ENCODE assay signal across 23 mouse cellular contexts in genomic region chr9:16074664-16075063, GRCm38 (mm10).
A peak's percentile ranks its signal among the peaks of the same experiment; 100 is the strongest.
DNase-seq lines count a peak whose midpoint lies in the region; ATAC-seq lines count a peak whose summit lies in the region.
"Had no signal": no experiment of that assay in that cellular context is flagged by ENCODE, and none has a peak within 500 bp of the region (broad histone marks: within the 10 kb centered on the region; RNA-seq: fewer than 3 reads in every experiment).

No protein-coding gene starts in this region.

- no peak overlapping the region for H3K27ac ChIP-seq in midbrain, embryonic 11.5 days (ENCODE audit: low read depth, low read length)
- no peak overlapping the region for H3K27ac ChIP-seq in midbrain, embryonic 16.5 days (ENCODE audit: low read length)
- no peak overlapping the region for H3K27ac ChIP-seq in forebrain, embryonic 14.5 days (ENCODE audit: low read depth, low read length)
- H3K27ac ChIP-seq: embryonic facial prominence, embryonic 12.5 days; gastrocnemius, adult 2 months; hindbrain, embryonic 15.5 days; intestine, embryonic 15.5 days; limb, embryonic 10.5 days; liver, embryonic 15.5 days; lung, embryonic 15.5 days; stomach, postnatal 0 days had no signal

- DNase-seq in embryo, embryonic 10.5 days (ENCODE audit: low spot score) = peak; percentile 21
- no peak for DNase-seq in embryo, embryonic 11 days
- DNase-seq in midbrain, embryonic 11.5 days (ENCODE audit: low spot score, missing footprints) = peak; percentile 87
- DNase-seq in forebrain, embryonic 14.5 days (ENCODE audit: low spot score) = peak; percentile 45
- DNase-seq in telencephalon, adult 2 months (ENCODE audit: low read depth, low spot score) = peak; percentile 2
- DNase-seq in left cerebral cortex, postnatal 10 days (ENCODE audit: extremely low spot score in 1 of 2, low spot score in 2 of 2) = no peak
- DNase-seq: cerebellum, adult 18-20 months; gastrocnemius, adult 2 months; heart, postnatal 4 days; kidney, adult 8-10 months; kidney, postnatal 10 days; liver; lung, postnatal 36 days; right cerebral cortex, postnatal 14 days had no signal

- intact Hi-C loops in left cerebral cortex, postnatal 10 days (cut with DNase I) = no loop called here

- H3K4me3 ChIP-seq in midbrain, embryonic 11.5 days (ENCODE audit: low read depth, low read length) = no peak overlapping the region
- H3K4me3 ChIP-seq in midbrain, embryonic 16.5 days (ENCODE audit: low read depth, low read length) = no peak overlapping the region
- H3K4me3 ChIP-seq in forebrain, embryonic 14.5 days (ENCODE audit: low read depth, low read length) = no peak overlapping the region
- H3K4me3 ChIP-seq: embryonic facial prominence, embryonic 12.5 days; gastrocnemius, adult 2 months; hindbrain, embryonic 15.5 days; intestine, embryonic 15.5 days; limb, embryonic 10.5 days; liver, embryonic 15.5 days; lung, embryonic 15.5 days had no signal

- no peaks in the 10 kb centered on the region for H3K27me3 ChIP-seq in midbrain, embryonic 11.5 days (ENCODE audit: control insufficient read depth, insufficient read depth, low read length)
- no peaks in the 10 kb centered on the region for H3K27me3 ChIP-seq in midbrain, embryonic 16.5 days (ENCODE audit: control insufficient read depth, insufficient read depth, low read depth, low read length)
- H3K27me3 ChIP-seq in forebrain, embryonic 14.5 days (replicated peaks; ENCODE audit: control insufficient read depth, insufficient read depth, low read length) = no peaks in the 10 kb centered on the region
- H3K27me3 ChIP-seq: embryonic facial prominence, embryonic 12.5 days; hindbrain, embryonic 15.5 days; intestine, embryonic 15.5 days; liver, embryonic 15.5 days; lung, embryonic 15.5 days had no signal

- no peaks in the 10 kb centered on the region for H3K36me3 ChIP-seq in midbrain, embryonic 11.5 days (ENCODE audit: control insufficient read depth, insufficient read depth, low read length)
- H3K36me3 ChIP-seq in midbrain, embryonic 16.5 days (ENCODE audit: control insufficient read depth, insufficient read depth, low read length) = no peaks in the 10 kb centered on the region
- no peaks in the 10 kb centered on the region for H3K36me3 ChIP-seq in forebrain, embryonic 14.5 days (ENCODE audit: control insufficient read depth, insufficient read depth, low read length)
- H3K36me3 ChIP-seq: embryonic facial prominence, embryonic 12.5 days; hindbrain, embryonic 15.5 days; intestine, embryonic 15.5 days; limb, embryonic 10.5 days; liver, embryonic 15.5 days; lung, embryonic 15.5 days had no signal

- H3K4me2 ChIP-seq in midbrain, embryonic 11.5 days = no peak overlapping the region
- H3K4me2 ChIP-seq in midbrain, embryonic 16.5 days (ENCODE audit: low read length) = no peak overlapping the region
- H3K4me2 ChIP-seq in forebrain, embryonic 14.5 days (ENCODE audit: low read length) = no peak overlapping the region
- H3K4me2 ChIP-seq: embryonic facial prominence, embryonic 12.5 days; hindbrain, embryonic 15.5 days; intestine, embryonic 15.5 days; liver, embryonic 15.5 days; lung, embryonic 15.5 days had no signal

- no peak overlapping the region for H3K9ac ChIP-seq in midbrain, embryonic 11.5 days (ENCODE audit: low read length)
- no peak overlapping the region for H3K9ac ChIP-seq in midbrain, embryonic 16.5 days (ENCODE audit: low read depth, low read length)
- no peak overlapping the region for H3K9ac ChIP-seq in forebrain, embryonic 14.5 days (ENCODE audit: low read length)
- H3K9ac ChIP-seq: embryonic facial prominence, embryonic 12.5 days; hindbrain, embryonic 15.5 days; intestine, embryonic 15.5 days; liver, embryonic 15.5 days; lung, embryonic 15.5 days had no signal

- ATAC-seq in midbrain, embryonic 11.5 days (ENCODE audit: low FRiP score) = peak; percentile 63
- no peak for ATAC-seq in midbrain, embryonic 16.5 days
- peak; percentile 58; the same call in 1 of the 2 replicates for ATAC-seq in forebrain, embryonic 14.5 days
- ATAC-seq: CD4-positive, CD25-positive, alpha-beta regulatory T cell, adult 4 months; intestine, embryonic 15.5 days had no signal

- H3K4me1 ChIP-seq in midbrain, embryonic 11.5 days (ENCODE audit: control insufficient read depth, insufficient read depth, low read length) = peaks cover 13% of the 10 kb centered on the region
- peaks cover 13% of the 10 kb centered on the region for H3K4me1 ChIP-seq in midbrain, embryonic 16.5 days (ENCODE audit: control insufficient read depth, insufficient read depth, low read length)
- peaks cover 12% of the 10 kb centered on the region for H3K4me1 ChIP-seq in forebrain, embryonic 14.5 days (ENCODE audit: control insufficient read depth, insufficient read depth, low read length)
- H3K4me1 ChIP-seq: embryonic facial prominence, embryonic 12.5 days; intestine, embryonic 15.5 days; limb, embryonic 10.5 days; liver, embryonic 15.5 days; lung, embryonic 15.5 days had no signal

- no peaks in the 10 kb centered on the region for H3K9me3 ChIP-seq in midbrain, embryonic 11.5 days (ENCODE audit: control insufficient read depth, low read length)
- H3K9me3 ChIP-seq in midbrain, embryonic 16.5 days (replicated peaks; ENCODE audit: control insufficient read depth, low read length, poor library complexity, severe bottlenecking) = no peaks in the 10 kb centered on the region
- no peaks in the 10 kb centered on the region for H3K9me3 ChIP-seq in forebrain, embryonic 14.5 days (replicated peaks; ENCODE audit: control insufficient read depth, low read length)
- H3K9me3 ChIP-seq: embryonic facial prominence, embryonic 12.5 days; hindbrain, embryonic 15.5 days; intestine, embryonic 15.5 days; limb, embryonic 10.5 days; liver, embryonic 15.5 days; lung, embryonic 15.5 days had no signal

- 26% methylated on average over 2 of the region's 2 CpGs for WGBS in midbrain, embryonic 11.5 days
- 10% methylated on average over 2 of the region's 2 CpGs for WGBS in midbrain, embryonic 16.5 days
- 3% methylated on average over 2 of the region's 2 CpGs for WGBS in forebrain, embryonic 14.5 days

Comparison
In these comparisons a context has a peak if more than half of its experiments do, and no peak if none do; other contexts are left out.
1. DNase-seq: peak in embryo, embryonic 10.5 days (single experiment), midbrain, embryonic 11.5 days (single experiment), forebrain, embryonic 14.5 days (single experiment) and telencephalon, adult 2 months (single experiment); none in embryo, embryonic 11 days (single experiment) and left cerebral cortex, postnatal 10 days (0 of 2).